Mouse (Mus musculus) heart, adult 2 months (tissue): Measurements from ENCODE around the gene Hist1h1t.

ENCODE experiments used
- CTCF ChIP-seq: fragments of 200-600 bp; IDR thresholded peaks from 2 replicates; pipeline ENCODE4 v1.8.1; 2022; ENCODE audit warnings: antibody characterized with exemption, mild to moderate bottlenecking, moderate library complexity
- EP300 ChIP-seq: fragments of 200-500 bp; IDR thresholded peaks from 2 replicates; pipeline ENCODE4 v1.6.1; 2011; ENCODE audit warnings: low read depth, low read length, control low read depth; ENCODE audit not compliant: insufficient read depth
- POLR2A ChIP-seq: fragments of 200-500 bp; IDR thresholded peaks from 2 replicates; pipeline ENCODE4 v1.6.1; 2011; ENCODE audit warnings: mild to moderate bottlenecking, low read depth, low read length, control low read depth; ENCODE audit not compliant: insufficient read depth

DNA sequence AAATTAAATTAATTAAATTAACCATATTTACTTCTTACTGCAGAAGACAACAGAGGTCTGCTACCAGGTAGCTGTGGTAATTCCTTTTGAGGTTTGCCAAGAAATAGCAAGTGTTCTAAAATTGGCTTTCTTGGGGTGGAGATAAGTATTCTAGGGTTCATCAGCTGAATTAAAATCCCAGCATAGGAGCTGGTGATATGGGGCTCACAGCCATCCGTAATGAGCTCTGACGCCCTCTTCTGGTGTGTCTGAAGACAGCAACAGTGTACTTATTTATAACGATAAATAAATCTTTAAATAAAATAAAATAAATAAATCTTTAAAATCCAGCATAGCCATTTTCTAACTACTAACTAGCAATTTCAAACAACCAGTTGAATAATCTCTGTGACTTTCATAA, 4.2 kb downstream of the Hist1h1t start:
- no peak for TF ChIP-seq EP300
- TF ChIP-seq CTCF = peak; percentile 26
- no peak for TF ChIP-seq POLR2A
